Mouse (Mus musculus) lung, postnatal 36 days (tissue): ENCODE measurements at regions not wholly inside any gene's neighbourhood (a gene's known extent, or its start where the extent isn't known, plus 50 kb on each side); places are given as distances from the start of the nearest gene placed in this dataset.

Source experiments
- DNase-seq: peaks from one replicate; pipeline ENCODE4 v3.0.0; 2022; ENCODE audit warnings: mixed read lengths

DNA sequence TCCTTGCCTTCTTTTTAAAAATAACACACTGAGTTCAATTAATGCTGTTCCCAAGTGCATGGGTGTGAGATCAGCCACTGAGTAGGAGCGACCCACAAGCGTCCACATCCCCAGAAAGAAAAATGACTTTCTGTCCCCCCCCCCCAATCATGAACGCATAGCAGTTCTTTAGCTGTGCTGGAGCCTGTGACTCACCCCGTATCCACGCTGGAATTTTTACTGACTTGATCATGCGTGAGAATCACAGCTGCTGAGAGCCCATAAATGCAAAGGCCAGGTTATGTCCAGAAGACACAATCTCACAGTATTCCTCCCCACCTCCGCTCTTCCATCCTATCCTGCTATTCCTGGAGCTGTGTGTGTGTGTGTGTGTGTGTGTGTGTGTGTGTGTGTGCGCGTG is 53.3 kb downstream of the Fos start:
- DNase-seq = no peak

GRCm38 (mm10) chr12:85531638-85532037 is 57.9 kb downstream of the Fos start:
- peak; percentile 58 for DNase-seq

DNA sequence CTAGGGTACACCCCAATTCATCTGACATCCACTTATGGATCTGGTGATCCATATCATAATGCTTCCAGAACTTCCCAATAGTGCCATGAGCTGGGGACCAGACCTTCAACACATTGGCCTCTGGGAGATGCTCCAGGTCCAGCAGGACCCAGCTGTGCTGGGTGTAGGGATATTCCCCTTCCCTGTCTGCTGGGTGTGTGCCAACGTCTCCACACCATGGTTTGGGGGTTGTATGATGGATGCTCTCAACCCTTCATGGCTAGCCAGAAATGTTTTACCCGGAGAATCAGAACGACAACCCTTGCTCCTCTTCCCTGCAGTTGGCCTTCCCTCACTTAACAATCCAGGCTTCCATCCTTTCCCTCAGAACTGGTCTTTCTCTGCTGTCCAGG is 58.5 kb downstream of the Fos start:
- DNase-seq = no peak

DNA sequence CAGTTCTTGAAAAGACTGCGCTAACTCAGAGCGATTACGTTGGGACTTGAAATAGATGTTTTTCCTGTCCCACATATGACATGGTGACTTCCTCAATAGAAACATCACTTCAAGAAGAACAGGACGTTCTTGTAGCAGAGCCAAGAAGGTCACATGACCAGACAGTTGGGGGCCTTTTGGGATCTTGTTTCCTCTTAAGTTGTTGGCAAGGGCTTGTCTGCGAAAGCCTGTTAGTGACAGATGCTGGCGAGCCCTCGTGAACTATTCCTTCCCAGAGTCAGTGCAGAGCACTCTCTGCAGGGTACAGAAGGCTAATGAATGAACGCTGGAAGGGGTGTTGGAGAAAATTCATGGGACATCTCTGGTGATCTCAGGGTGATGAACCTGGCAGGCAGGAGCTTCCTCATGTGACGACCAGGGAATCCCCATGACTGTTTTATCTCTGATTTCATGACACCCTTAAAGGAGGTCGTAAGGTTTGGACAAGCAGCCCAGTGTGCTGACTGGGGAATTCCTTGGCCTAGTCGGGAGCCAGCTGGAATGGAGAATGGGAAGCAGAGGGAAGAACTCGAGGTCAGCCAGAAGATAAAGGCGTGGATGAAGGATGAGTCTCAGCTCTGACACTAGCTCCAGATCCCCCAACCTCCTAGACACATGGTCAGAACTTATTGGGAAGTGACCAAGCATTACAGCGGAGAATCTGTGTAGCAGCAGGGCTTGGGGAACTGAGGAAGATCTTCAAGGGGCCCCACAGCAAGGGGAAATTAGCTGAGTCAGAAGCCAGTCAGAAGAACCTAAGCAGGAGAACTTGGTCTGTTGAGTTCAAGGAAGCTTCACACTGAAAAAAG is 59.1 kb downstream of the Fos start:
- peak; percentile 95 for DNase-seq

DNA sequence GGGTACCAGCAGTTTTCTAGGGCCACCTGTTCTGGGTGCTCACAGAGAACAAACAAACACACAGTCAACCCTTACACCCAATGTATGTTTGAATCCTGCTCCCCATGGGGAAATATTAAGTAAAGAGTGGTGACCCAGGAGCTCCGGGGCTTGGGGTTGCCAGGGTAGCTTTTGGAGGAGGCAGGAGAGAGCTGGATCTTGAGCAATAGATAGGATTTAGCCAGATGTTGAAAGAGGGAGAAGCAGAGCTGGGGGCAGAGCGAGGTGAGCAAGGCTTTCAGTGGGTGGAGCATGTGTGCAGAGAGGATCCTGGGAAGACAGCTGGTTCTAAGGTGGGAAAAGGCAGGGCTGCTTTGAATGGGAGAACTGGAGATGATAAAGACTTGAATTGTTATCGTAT is 59.9 kb downstream of the Fos start:
- peak; percentile 23 for DNase-seq

DNA sequence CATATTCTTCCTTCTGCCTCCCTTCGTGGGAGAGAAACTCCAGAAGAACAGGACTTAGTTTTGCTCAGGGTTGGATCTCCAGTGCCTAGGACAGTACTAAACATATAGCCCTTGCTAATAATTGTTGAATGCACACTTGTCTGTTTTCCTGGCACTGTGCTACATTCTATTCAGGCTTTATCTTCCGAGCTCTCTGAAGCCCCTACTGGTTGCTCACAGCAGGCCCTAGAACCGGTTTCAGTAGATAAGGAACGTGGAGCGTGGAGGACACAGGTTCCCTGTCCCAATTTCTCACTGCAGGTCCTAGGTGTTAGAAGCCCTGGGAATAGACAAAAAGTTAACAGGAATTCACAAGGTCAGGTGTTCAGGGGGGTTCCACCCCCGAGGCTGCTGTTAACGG is 59.4 kb upstream of the Jdp2 start:
- no peak for DNase-seq

GRCm38 (mm10) chr12:85541153-85541552 is 57.7 kb upstream of the Jdp2 start:
- peak; percentile 89 for DNase-seq

- peak; percentile 40 for DNase-seq
Measured at GRCm38 (mm10) chr12:85542881-85543280, 55.9 kb upstream of the Jdp2 start.

DNA sequence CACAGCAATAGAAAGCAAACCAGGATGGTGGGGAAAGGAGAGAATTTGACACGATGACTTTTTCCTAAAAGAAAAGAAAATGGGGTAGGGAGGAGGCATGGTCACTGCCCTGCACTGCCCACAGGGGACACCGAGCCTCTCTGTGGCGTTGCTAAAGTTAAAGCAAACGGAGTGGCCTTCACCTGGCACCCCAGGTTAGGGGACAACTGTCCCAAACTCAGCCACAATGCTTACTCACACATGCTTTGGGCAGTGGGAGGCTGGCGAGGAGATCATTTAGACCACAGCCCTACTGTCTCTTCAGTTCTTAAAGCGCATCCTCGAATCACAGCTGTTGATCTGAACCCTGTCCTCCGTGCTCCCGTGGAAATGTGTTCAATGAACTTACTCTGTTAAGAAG is 55.3 kb upstream of the Jdp2 start:
- DNase-seq = no peak

DNA sequence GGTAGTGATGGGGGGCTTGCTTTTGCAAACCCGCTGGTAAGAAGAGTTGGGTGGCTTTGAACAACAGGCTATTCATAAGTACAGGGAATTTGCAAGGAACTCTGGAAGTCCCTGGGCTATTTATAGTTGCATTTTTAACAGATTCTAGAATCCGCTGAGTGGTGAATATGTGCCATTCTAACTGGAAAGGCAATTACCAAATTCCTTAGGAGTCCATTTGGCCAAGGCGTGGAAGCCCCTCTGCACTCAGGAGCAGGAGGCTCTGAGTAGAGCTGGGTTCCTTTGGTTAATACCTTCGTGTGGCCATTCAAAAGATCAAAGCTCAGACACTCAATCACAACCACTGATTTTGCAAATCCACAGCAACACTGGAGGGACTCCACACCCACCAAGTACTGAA is 54.0 kb upstream of the Jdp2 start:
- DNase-seq = no peak

GRCm38 (mm10) chr12:85545718-85546117 is 53.1 kb upstream of the Jdp2 start:
- no peak for DNase-seq

- peak; percentile 38 for DNase-seq
Measured at GRCm38 (mm10) chr12:85548076-85548475, 50.8 kb upstream of the Jdp2 start.
